Mouse (Mus musculus) adrenal gland, adult (tissue): Measurements from ENCODE around the gene Stx1a.
"Not testable (repeated sequence)": the region's sequence is repeated elsewhere in the genome, so short reads cannot be mapped to it uniquely, and the experiment has no call there.

Experiments used
- DNase-seq, 2 experiments: peaks; one replicate each; pipeline ENCODE4 v3.0.0; 2022 to 2023; ENCODE audit warnings: low spot score in 1 of 2; ENCODE audit not compliant: inconsistent age in 2 of 2

The Stx1a gene

GRCm38 (mm10) chr5:135037946-135038345 is 14.7 kb downstream of the Stx1a start:
- DNase-seq, result no peak

GRCm38 (mm10) chr5:135039541-135039940 is 16.3 kb downstream of the Stx1a start:
- DNase-seq, result no peak

- no peak for DNase-seq
Observed at GRCm38 (mm10) chr5:135040059-135040458, 16.8 kb downstream of the Stx1a start.

GRCm38 (mm10) chr5:135040777-135041176 is 17.5 kb downstream of the Stx1a start:
- DNase-seq, result peak; percentile 72 to 86

GRCm38 (mm10) chr5:135042105-135042788 is 19.0 kb downstream of the Stx1a start:
- DNase-seq, result no peak

- DNase-seq, result no peak
Observed at GRCm38 (mm10) chr5:135044575-135044974, 21.3 kb downstream of the Stx1a start.

- DNase-seq, result no peak
Observed at GRCm38 (mm10) chr5:135048539-135048938, 25.3 kb downstream of the Stx1a start.

GRCm38 (mm10) chr5:135049268-135049667 is 26.0 kb downstream of the Stx1a start:
- DNase-seq, result not testable (repeated sequence)

GRCm38 (mm10) chr5:135053356-135053755 is 30.1 kb downstream of the Stx1a start:
- no peak for DNase-seq

- DNase-seq, result peak; percentile 97 to 98
Observed at GRCm38 (mm10) chr5:135063629-135064381, 40.5 kb downstream of the Stx1a start, which contains the start of gene Dnajc30. Gene Dnajc30 (plus strand): TSS chr5:135064202.

- no peak for DNase-seq
Observed at GRCm38 (mm10) chr5:135064382-135064766, 41.1 kb downstream of the Stx1a start.

- DNase-seq, result not testable (repeated sequence)
Observed at GRCm38 (mm10) chr5:135064909-135065446, 41.7 kb downstream of the Stx1a start, which contains the start of gene Bud23. Gene Bud23 (minus strand): TSS chr5:135064959.

GRCm38 (mm10) chr5:135066008-135066407 is 42.7 kb downstream of the Stx1a start:
- DNase-seq, result no peak

- no peak for DNase-seq
Observed at GRCm38 (mm10) chr5:135070448-135070847, 47.2 kb downstream of the Stx1a start.

- DNase-seq, result no peak
Observed at GRCm38 (mm10) chr5:135072061-135072460, 48.8 kb downstream of the Stx1a start.

- DNase-seq, result no peak
Observed at GRCm38 (mm10) chr5:135072720-135073119, 49.4 kb downstream of the Stx1a start.

- no peak for DNase-seq
Observed at GRCm38 (mm10) chr5:135073349-135074150, 50.3 kb downstream of the Stx1a start.

GRCm38 (mm10) chr5:135075655-135076054 is 52.4 kb downstream of the Stx1a start:
- no peak for DNase-seq

- DNase-seq, result no peak
Observed at GRCm38 (mm10) chr5:135076368-135076767, 53.1 kb downstream of the Stx1a start.

- DNase-seq, result peak in 1 of 2 experiments; percentile 45
Observed at GRCm38 (mm10) chr5:135076931-135077505, 53.7 kb downstream of the Stx1a start.
